Mouse (Mus musculus) cerebellum, postnatal 36 days (tissue): ENCODE measurements around the gene Ctnnbl1.
A peak's percentile ranks its signal among the peaks of the same experiment; 100 is the strongest.

Experiments
- DNase-seq, 2 experiments: peaks; one replicate each; pipeline ENCODE4 v3.0.0; 2021 to 2022; ENCODE audit warnings: mixed read lengths in 2 of 2

The Ctnnbl1 gene

GRCm38 (mm10) chr2:157736854-157737850 is at the start of gene Ctnnbl1:
Gene Ctnnbl1, plus strand, starts transcription at chr2:157737401.
- DNase-seq = peak; percentile 100

GRCm38 (mm10) chr2:157687506-157687905 is 49.7 kb upstream of the Ctnnbl1 start:
- no peak for DNase-seq

- DNase-seq = no peak
Measured at GRCm38 (mm10) chr2:157691266-157692105, 45.7 kb upstream of the Ctnnbl1 start.

GRCm38 (mm10) chr2:157692365-157692932 is 44.8 kb upstream of the Ctnnbl1 start:
- no peak for DNase-seq

GRCm38 (mm10) chr2:157693576-157693975 is 43.6 kb upstream of the Ctnnbl1 start:
- no peak for DNase-seq

- DNase-seq = no peak
Measured at GRCm38 (mm10) chr2:157696297-157696731, 40.9 kb upstream of the Ctnnbl1 start.

GRCm38 (mm10) chr2:157703155-157703554 is 34.0 kb upstream of the Ctnnbl1 start:
- DNase-seq = no peak

GRCm38 (mm10) chr2:157704991-157705776 is 32.0 kb upstream of the Ctnnbl1 start:
- DNase-seq = no peak

GRCm38 (mm10) chr2:157705777-157706158 is 31.4 kb upstream of the Ctnnbl1 start:
- no peak for DNase-seq

- DNase-seq = peak; percentile 31 to 33
Measured at GRCm38 (mm10) chr2:157707191-157707923, 29.8 kb upstream of the Ctnnbl1 start.

- no peak for DNase-seq
Measured at GRCm38 (mm10) chr2:157712677-157713076, 24.5 kb upstream of the Ctnnbl1 start.

- DNase-seq = no peak
Measured at GRCm38 (mm10) chr2:157715586-157716191, 21.5 kb upstream of the Ctnnbl1 start.

GRCm38 (mm10) chr2:157718441-157718840 is 18.8 kb upstream of the Ctnnbl1 start:
- DNase-seq = no peak

- no peak for DNase-seq
Measured at GRCm38 (mm10) chr2:157723883-157724573, 13.2 kb upstream of the Ctnnbl1 start.

- DNase-seq = no peak
Measured at GRCm38 (mm10) chr2:157724574-157724914, 12.7 kb upstream of the Ctnnbl1 start.

GRCm38 (mm10) chr2:157744619-157745018 is 7.4 kb downstream of the Ctnnbl1 start:
- DNase-seq = no peak

- DNase-seq = no peak
Measured at GRCm38 (mm10) chr2:157745735-157746134, 8.5 kb downstream of the Ctnnbl1 start.

- no peak for DNase-seq
Measured at GRCm38 (mm10) chr2:157746558-157746957, 9.4 kb downstream of the Ctnnbl1 start.

GRCm38 (mm10) chr2:157747989-157748388 is 10.8 kb downstream of the Ctnnbl1 start:
- DNase-seq = no peak

- DNase-seq = no peak
Measured at GRCm38 (mm10) chr2:157750481-157750880, 13.3 kb downstream of the Ctnnbl1 start.
